Mouse (Mus musculus): Measurements from ENCODE around the gene Enox1.

Gene Enox1

DNA sequence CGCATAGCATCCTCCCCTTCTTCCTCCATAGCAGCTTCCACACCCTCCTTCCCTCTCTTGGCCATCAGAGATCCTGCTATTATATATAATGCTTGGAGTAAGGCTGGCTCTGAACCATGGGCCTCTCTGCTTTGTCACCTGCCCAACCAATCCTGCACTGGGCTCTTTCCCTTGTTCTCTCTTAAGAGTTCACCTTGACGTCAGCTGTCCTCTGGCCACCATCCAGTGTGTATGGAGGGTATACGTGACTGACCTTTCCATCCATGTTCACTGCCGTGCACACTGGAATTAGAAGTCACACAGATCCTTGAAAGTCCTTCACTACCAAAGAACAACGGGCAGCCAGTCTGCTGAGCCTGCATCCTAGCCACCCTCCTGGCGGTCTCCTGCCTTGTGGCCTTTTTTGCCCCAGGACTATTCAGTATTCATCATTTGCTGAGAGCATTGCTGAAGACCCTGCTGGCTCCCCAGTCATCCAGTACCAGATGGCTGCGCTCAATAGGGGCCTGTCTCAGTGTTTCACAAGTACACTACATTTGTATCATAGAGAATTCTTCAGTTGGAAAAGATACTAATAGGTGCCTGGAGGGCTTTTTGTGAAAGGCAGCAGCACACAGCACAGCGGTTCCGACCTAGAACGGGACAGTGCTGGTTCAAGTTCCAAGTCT lies 526.5 kb downstream of the Enox1 start:
- DNase-seq (ENCODE audit: low spot score in 2 of 2): no peak

DNA sequence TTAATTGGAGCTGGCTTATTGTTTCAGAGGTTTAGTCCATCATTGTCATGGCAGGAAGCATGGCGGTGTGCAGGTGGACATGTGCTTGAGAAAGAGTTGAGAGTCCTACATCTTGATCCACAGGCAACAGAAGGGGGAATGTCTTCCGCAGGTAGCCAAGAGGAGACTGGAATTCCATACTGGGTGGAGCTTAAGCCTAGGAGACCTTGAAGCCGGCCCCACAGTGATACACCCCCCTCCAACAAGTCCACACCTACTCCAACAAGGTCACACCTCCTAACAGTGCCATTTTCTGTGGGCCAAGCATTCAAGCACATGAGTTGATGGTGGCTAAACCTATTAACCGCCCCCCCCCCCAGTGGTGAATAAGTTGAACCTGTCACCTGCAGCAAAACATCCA lies 533.3 kb downstream of the Enox1 start:
- DNase-seq (ENCODE audit: low spot score in 2 of 2): no peak

DNA sequence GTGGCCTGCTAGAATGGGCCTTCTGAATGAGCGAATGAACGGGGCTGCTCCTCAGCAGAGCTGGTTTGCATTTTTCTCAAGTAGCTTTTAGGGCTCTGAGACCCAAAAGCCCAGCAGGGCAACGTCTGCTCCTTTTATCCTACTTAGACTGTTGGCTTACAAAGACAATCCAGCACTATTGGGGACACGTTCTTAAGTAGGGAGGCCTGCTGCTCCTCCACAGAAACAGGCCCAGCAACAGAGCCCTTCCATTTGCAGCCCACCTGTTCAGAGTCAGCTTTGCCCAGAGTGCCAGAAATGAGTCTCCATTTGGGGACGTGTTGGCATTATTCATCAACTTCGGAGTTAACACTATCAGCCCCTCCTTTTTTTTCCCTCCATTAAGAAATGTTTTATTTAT lies 548.4 kb downstream of the Enox1 start:
- DNase-seq (ENCODE audit: low spot score in 2 of 2): no peak

DNA sequence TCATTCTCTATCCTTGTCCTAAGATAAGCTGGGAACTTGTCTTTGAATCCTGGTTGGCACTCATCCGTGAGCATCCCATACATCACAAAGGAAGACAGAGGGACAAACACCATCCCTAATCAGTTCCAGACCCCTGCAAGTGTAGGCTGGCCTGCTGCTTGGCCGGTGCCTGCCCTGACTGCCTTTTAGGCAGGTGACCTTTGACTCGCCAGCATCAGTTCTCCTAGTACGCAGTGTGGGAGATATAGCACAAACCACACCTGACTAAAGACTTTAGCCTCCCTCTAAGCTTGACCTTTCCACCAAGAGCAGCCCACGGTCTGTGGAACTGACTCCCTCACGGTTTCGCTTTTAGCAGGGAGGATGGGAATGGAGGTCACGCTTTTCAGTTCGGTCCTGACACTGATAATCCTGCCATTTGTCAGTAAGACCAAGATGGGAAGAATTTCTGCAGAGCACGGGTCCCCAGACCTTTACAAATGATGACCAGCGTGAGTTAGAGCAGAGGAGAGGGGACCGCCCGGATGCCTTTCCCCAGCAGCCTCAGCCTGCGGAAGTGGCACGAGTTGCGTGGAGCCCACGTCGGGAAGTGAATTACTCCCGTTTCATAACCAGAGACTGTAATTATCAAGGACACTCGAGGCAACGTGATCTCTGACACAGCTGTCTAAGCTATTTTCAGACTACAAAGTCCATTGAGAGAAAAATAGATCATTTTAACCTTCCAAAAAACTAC lies 550.1 kb downstream of the Enox1 start:
- no peak for DNase-seq (ENCODE audit: low spot score in 2 of 2)

DNA sequence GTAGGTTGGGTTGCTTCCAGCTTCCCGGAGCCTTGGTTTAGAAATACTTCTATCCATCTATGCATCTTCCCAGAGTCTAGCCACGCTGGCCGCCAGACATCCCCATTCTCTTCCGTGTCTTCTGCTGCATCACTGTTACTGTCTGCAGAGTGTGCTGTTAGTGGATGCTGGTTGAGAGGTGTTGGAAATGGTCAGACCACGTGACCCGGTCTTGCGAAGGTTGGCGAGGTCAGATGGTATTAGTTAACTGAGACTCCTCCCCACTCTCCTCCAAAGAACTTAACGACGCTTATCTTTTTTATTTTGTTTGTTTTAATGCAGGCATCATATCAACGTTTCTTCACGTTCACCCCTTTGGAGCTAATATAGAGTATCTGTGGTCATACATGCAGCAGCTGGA lies 550.7 kb downstream of the Enox1 start:
- DNase-seq (ENCODE audit: low spot score in 2 of 2): no peak

DNA sequence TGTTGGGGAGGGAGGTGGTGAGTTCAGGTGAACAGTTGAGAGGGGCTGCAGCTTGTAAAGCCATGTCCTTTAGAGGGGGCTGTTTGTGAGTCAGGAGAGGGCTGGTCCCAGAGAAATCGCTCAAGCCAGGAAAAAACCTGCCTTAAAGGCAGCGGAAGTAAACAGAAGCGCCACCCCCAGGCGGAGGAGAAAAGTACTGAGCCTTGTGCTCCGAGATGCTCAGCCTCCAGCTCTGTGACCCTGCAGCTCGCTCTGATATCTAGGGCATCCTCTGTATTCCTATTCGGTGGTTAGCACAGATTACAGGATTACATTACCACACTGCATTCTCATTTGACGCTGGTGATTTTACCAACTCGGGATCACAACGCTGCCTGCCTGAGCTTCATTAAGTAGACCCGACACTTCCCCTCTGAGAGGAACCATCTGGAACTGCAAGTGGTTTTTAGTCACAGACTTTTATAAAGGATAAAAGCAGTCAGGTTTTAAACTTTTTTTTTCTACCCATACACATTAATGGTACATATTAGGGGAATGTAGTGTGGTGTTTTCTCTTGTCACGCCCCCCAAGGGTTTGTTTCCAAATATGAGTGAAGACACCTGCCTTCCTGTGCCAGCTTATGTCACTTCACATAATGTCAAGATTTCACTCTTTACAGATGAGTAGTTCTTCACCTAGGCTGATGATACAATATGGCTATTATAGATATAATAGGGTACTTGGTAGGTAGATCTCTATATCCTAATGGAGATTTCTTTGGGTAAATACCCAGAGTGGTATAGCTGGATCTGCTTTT lies 552.0 kb downstream of the Enox1 start:
- DNase-seq (ENCODE audit: low spot score in 2 of 2): no peak

DNA sequence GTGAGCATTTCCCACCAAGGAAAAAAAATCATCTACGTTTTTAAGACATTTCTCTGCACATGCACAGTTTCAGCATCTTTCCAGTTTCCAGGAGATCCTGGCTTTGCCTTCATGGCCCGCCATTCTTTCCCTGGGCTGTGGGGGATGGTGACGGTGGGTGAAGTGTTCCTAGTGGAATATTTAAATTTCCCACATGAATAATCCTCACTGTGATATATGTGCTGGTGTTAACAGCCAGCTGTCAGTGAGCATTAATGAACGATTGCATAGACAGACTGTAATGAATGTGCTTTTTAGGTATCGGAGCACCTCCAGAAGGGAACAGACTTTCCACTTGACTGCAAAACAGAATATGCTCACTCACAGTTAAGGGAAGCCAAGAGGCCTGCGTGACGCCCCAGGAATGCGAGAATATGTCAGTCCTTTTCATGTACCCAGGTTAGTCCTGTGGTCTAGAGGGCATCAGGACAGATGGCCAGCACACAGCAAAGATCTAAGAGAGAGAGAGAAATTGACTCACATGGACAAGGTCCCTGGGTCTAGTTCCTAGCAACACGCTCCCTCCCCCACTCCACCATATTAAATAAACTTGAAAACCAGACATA lies 558.5 kb downstream of the Enox1 start:
- DNase-seq (ENCODE audit: low spot score in 2 of 2): no peak

DNA sequence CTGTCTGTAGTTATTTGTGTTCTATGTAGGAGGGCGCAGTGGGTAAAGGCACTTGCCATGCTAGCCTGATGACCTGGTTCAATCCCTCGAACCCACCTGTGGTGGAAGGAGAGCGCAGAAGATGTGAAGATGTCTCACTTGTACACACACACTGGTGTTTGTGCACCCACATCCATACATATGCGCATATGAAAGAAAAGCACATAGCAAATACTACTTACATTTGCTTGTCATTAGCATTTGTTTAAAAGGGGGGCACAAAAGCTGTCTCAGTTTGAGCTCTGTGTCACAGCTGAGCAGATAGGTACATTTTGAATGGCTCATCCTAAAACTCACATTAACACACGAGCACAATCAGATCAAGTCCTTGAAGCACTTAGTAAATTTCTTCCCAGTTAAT lies 560.4 kb downstream of the Enox1 start:
- DNase-seq (ENCODE audit: low spot score in 2 of 2): no peak

DNA sequence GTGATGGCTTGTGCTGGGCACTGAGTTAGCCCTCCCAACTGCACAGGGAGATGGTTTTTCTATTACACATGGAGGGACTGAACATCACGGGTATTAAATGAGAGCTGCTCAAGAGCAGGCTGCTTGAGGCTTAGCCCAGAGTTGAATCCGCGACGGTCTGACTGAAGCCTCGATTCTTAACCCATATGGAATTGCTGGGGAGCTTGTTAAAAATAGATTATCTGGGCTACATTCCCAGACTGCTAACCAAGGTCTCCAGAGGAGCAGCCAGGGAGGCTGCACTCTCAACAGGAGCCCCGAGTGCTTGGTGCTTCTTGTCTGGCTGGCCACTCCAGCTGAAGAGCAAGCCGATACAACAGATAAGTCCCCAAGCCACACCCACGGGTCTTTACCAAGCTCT lies 562.3 kb downstream of the Enox1 start:
- no peak for DNase-seq (ENCODE audit: low spot score in 2 of 2)

DNA sequence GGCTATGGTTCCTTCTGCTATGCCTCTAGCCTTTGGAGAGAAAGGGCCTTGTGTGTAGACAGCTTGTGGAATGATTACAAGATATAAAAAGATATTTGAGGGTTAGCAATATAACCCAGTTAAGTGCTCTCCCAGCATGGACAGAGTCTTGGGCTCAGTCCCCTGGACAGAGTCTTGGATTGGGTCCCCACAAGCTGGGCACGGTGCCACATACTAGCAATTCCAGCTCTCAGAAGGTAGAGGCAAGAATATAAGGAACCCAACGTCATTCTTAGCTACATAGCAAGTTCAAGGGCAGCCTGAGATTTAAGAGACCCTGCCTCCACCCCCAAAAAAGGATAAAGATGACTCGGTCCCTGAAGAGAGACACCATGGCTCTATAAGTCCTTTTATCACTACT lies 581.5 kb downstream of the Enox1 start:
- no peak for DNase-seq (ENCODE audit: low spot score in 2 of 2)

DNA sequence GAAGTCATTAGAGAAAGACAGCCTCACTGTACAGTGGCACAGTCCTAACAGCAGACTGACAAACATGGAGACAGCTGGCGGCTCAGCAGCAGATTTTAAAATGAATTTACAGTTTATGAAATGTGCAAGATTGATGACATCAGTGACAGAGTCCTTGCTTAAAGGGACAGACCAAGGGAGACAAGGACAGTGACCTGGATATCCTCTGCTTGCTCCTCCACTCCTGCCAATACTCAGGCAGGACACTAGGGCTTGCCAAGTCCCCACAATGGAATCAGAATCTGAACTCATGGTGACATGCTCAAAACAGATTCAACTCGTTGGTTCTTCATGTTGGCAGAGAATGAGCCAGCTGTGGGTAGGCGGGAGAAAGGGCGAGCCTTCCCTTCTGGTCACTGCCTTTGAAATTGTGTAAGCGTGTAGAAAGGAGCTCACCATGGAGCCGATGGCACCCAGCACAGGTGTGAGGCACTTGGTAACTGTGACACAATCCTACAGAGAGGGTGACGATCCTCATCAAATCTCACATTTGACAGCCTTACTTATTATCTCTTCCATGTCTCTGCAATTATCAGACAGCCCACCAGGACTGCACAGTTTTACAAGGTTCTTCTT lies 582.3 kb downstream of the Enox1 start:
- DNase-seq (ENCODE audit: low spot score in 2 of 2): no peak

DNA sequence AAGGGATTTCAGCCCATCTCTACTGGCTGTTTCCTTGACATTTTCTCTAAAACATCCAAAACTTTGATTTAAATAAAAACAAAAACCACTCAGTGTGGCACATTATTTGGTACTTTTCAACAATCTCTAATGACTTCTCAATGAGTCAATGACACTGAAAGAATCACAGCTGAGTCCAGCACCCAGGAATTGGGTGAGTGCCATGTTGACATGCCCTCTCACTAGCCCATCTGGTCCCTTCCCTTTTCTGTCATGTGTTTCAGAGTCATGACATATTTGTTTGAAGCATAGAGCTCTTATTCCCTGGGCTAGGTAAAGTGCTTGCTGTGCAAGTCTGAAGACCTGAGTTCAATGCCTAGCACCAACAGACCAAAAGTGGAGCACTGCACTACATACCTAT lies 582.8 kb downstream of the Enox1 start:
- DNase-seq (ENCODE audit: low spot score in 2 of 2): no peak

DNA sequence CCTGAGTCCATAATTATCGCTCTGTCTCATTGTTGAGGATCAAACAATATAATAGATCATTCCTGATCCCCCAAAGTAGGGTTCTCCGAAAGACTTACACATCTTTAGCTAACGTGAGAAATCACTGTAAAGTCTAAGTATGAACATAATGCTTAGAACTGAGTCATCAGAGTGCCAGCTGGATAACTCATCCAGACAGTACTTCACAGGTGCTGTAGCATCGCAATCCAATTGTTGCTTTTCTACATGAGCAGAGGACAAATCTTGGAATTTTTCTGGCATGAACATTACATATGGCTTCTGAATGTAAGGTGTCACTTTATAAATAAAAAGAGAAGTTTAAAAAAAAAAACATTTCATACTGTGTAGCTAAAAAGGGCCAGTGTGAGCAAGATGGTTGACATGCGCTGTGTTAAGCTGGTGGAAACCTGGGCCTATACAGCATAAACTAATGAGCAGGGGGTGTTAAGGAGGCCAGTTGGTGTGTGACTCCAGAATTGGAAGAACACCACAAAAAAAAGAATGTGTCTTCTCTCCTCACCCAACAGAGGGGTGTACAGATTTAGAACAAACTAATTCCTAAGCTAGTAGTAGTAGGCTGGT lies 588.2 kb downstream of the Enox1 start:
- DNase-seq (ENCODE audit: low spot score in 2 of 2): no peak

DNA sequence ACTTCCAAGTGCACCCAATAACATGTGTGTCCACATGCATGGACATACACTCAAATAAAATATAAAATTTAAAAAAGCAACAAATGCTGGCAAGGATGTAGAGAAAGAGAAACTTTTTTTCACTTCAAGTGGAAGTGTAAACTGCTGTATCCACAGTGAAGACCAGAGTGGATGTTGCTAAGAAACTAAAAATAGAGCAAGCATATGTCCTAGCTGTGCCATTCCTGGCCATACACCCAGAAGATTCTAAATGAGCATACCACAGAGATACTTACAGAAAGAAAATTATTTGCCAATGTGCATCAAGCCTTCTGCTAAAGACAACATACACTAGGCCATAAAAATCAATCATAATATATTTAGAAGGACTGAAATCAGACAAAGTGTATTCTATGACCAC lies 592.4 kb downstream of the Enox1 start:
- DNase-seq (ENCODE audit: low spot score in 2 of 2): no peak

Data from frontal cortex, postnatal 25 days (tissue).